Mouse (Mus musculus) myocyte (in vitro differentiated cells): ENCODE measurements around the gene Pllp. TPM values are rescaled to one million over a fixed set of nuclear protein-coding genes. Genes with fewer than 3 reads are reported as not detected.

Source experiments
- H3K27me3 ChIP-seq: one replicate; pipeline ENCODE4 v1.6.1; 2011; ENCODE audit not compliant: control insufficient read depth, insufficient read depth, insufficient read length
- H3K36me3 ChIP-seq: one replicate; pipeline ENCODE4 v1.6.1; 2011; ENCODE audit not compliant: control insufficient read depth, insufficient read depth
- H3K4me2 ChIP-seq: one replicate; pipeline ENCODE4 v1.6.1; 2011; ENCODE audit warnings: low read depth, control low read depth
- H3K4me3 ChIP-seq: one replicate; pipeline ENCODE4 v1.5.1; 2011; ENCODE audit warnings: mild to moderate bottlenecking, control low read depth, moderate library complexity
- H3K79me2 ChIP-seq: one replicate; pipeline ENCODE4 v1.6.1; 2011; ENCODE audit not compliant: control insufficient read depth, insufficient read depth
- H3ac ChIP-seq: one replicate; pipeline ENCODE4 v1.6.1; 2011; ENCODE audit not compliant: control insufficient read depth, insufficient read length
- CEBPB ChIP-seq: IDR thresholded peaks from 2 replicates; pipeline ENCODE4 v1.6.1; 2011; ENCODE audit warnings: mild to moderate bottlenecking, moderate library complexity; ENCODE audit not compliant: poor library complexity, insufficient read depth, severe bottlenecking
- E2F4 ChIP-seq: IDR thresholded peaks from one replicate; pipeline ENCODE4 v1.6.1; 2011; ENCODE audit warnings: mild to moderate bottlenecking, control low read depth, moderate library complexity; ENCODE audit not compliant: insufficient read depth
- MAX ChIP-seq: IDR thresholded peaks from one replicate; pipeline ENCODE4 v1.6.1; 2011; ENCODE audit warnings: low read depth, mild to moderate bottlenecking, control low read depth
- MYOD1 ChIP-seq, 3 experiments: IDR thresholded peaks; one replicate each; pipeline ENCODE4 v1.6.1; 2011; ENCODE audit warnings: control low read depth in 2 of 3, low read depth in 2 of 3, mild to moderate bottlenecking in 2 of 3, moderate library complexity in 1 of 3; ENCODE audit not compliant: insufficient read length in 2 of 3, control insufficient read depth in 1 of 3
- MYOG ChIP-seq, 3 experiments: IDR thresholded peaks; one replicate each; pipeline ENCODE4 v1.6.1; 2011; ENCODE audit warnings: control low read depth in 2 of 3, low read depth in 2 of 3, mild to moderate bottlenecking in 2 of 3; ENCODE audit not compliant: insufficient read length in 2 of 3, control insufficient read depth in 1 of 3, insufficient read depth in 1 of 3
- POLR2A ChIP-seq: IDR thresholded peaks from one replicate; pipeline ENCODE4 v1.6.1; 2011; ENCODE audit warnings: low read depth, mild to moderate bottlenecking, control low read depth, moderate library complexity; ENCODE audit not compliant: insufficient read length
- POLR2AphosphoS2 ChIP-seq: IDR thresholded peaks from one replicate; pipeline ENCODE4 v1.6.1; 2011; ENCODE audit warnings: low read depth, control low read depth; ENCODE audit not compliant: insufficient read length
- REST ChIP-seq: IDR thresholded peaks from one replicate; pipeline ENCODE4 v1.6.1; 2011; ENCODE audit warnings: mild to moderate bottlenecking, control low read depth, moderate library complexity; ENCODE audit not compliant: insufficient read depth, insufficient read length
- SRF ChIP-seq: IDR thresholded peaks from one replicate; pipeline ENCODE4 v1.6.1; 2011; ENCODE audit warnings: low read depth; ENCODE audit not compliant: control insufficient read depth, insufficient read length
- TCF12 ChIP-seq: IDR thresholded peaks from one replicate; pipeline ENCODE4 v1.6.1; 2011; ENCODE audit warnings: mild to moderate bottlenecking, control low read depth; ENCODE audit not compliant: poor library complexity, insufficient read depth, severe bottlenecking
- TCF3 ChIP-seq: IDR thresholded peaks from one replicate; pipeline ENCODE4 v1.6.1; 2011; ENCODE audit warnings: low read depth, control low read depth; ENCODE audit not compliant: insufficient read length
- USF1 ChIP-seq: IDR thresholded peaks from one replicate; pipeline ENCODE4 v1.6.1; 2011; ENCODE audit warnings: low read depth, mild to moderate bottlenecking, control low read depth, moderate library complexity
- polyA plus RNA-seq: library from polyadenylated mRNA; unstranded; fragments of >200 nt; fragmentation: generic; extraction: Trizol; gene quantifications from one replicate; pipeline ENCODE4 v1.2.1, GENCODE M21; 2012; ENCODE audit warnings: missing spikeins

Pllp gene
- polyA plus RNA-seq, 1 experiment = 0.02 TPM

DNA sequence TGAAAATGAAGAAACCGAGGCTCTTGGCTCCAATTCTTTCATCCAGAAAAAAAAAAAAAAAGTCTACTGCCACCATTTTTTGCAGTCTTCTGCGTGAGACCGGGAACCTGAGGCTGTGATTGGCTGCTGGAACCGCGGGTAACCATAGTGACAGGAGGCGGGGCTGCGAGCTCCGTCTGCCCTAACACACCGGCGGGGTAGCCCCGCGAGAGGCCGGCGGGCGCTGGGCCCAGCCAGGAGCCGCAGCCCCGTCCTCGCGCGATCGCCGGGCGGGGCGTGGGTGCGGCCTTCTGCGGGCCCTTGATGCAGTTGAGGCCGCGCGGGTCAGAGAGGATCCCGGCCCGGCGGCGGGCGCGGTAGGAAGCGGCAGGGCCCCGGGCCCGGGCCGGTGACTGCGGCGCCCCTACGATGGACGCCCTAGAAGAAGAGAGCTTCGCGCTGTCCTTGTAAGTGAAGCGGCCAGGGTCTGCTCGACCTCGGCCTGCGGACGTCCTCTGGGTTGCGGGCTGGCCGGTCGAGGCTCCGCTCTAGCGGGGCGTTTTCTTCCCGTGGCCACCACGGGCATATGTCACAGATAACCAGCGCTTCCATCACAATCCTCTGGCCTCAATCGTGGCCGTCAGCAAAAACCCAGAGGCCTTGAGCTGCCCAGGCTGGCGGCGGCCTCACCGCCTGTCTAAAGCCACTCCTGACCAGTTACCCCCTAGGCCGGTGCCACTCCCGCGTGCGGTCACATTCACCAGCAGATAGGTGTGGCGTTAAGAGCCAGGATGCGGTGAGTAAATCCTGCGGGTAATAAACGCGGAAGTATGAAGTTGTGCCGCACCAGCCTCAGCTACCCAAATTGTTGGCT lies 29.4 kb downstream of the Pllp start, which contains the start of gene Arl2bp:
TSS of gene Arl2bp (plus strand) at position 145 of the 853 bp plus-strand sequence.
- Histone ChIP-seq H3K27me3 (no peaks in the 10 kb centered on the region), H3ac (peak within 1 kb of the TSS; percentile 92), H3K4me3 (peak within 1 kb of the TSS; percentile 73), H3K4me2 (peak within 1 kb of the TSS; percentile 94), H3K79me2 (peaks cover 18% of the 10 kb centered on the region), H3K36me3 (peaks cover 13% of the 10 kb centered on the region)
- TF ChIP-seq REST (no peak), MAX (no peak), POLR2AphosphoS2 (peak; percentile 77), E2F4 (no peak), SRF (no peak), CEBPB (no peak), POLR2A (peak; percentile 84), MYOD1 (IDR thresholded peaks at IDR 0.05; ENCODE audit: control insufficient read depth in 1 of 3, insufficient read length in 2 of 3, low read depth in 2 of 3) (peak in 1 of 3 experiments; percentile 10), USF1 (no peak), MYOG (IDR thresholded peaks at IDR 0.05; ENCODE audit: control insufficient read depth in 1 of 3, insufficient read depth in 1 of 3, insufficient read length in 2 of 3, low read depth in 2 of 3) (no peak)

DNA sequence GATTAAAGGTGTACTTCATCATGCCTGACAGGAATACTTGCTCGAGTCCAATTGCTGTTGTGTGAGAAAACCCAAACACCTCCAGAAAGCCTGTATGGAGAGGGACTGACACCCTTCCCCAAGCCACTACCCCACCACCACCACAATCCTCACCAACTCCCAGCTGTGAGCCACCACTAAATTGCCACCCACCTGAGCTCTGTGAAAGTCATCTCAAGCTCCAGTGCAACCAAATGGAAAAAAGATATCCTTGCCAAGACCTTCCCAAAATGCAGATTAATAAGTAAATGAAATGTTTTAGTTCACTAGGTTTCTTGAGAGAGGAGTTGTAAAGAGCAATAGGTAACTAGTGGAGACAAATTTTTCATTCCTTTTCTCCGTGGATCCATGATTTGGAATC lies 31.4 kb downstream of the Pllp start:
- H3K79me2 ChIP-seq = peaks cover 18% of the 10 kb centered on the region
- no peaks in the 10 kb centered on the region for H3K27me3 ChIP-seq
- TF ChIP-seq TCF12 = no peak
- TF ChIP-seq POLR2A = no peak
- TF ChIP-seq MYOD1 (IDR thresholded peaks at IDR 0.05; ENCODE audit: control insufficient read depth in 1 of 3, insufficient read length in 2 of 3, low read depth in 2 of 3) = no peak
- TF ChIP-seq TCF3 = no peak
- TF ChIP-seq REST = no peak
- no peak for TF ChIP-seq CEBPB
- no peak for TF ChIP-seq MAX
- no peak for TF ChIP-seq MYOG (IDR thresholded peaks at IDR 0.05; ENCODE audit: control insufficient read depth in 1 of 3, insufficient read depth in 1 of 3, insufficient read length in 2 of 3, low read depth in 2 of 3)
- no peak for TF ChIP-seq USF1
- no peak for TF ChIP-seq E2F4
- no peak for TF ChIP-seq SRF
- no peak for TF ChIP-seq POLR2AphosphoS2
- H3K4me2 ChIP-seq = no peak overlapping the region
- no peak overlapping the region for H3ac ChIP-seq
- peaks cover 17% of the 10 kb centered on the region for H3K36me3 ChIP-seq
- H3K4me3 ChIP-seq = no peak overlapping the region

DNA sequence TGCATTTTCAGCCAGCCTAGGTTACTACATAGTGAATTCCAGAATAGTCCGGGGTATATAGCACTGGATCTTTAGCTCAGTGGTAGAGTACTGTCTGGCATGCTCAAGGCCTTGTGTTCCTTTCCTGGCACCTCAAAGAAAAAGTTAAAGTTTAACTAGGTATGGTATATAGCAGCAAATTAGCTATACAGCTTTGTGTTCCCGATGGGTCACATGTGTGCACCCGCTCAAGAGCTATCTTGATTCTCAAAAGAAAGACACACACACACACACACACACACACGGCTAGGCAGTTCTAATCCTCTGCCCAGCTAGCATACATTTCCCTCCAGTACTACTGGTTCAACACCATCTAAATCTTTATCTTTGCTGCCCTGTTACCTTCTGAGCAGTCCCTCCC lies 35.7 kb downstream of the Pllp start:
- H3K4me3 ChIP-seq = no peak overlapping the region
- no peaks in the 10 kb centered on the region for H3K79me2 ChIP-seq
- TF ChIP-seq REST (no peak), TCF3 (no peak), TCF12 (no peak), CEBPB (no peak), MAX (no peak), SRF (no peak), MYOG (IDR thresholded peaks at IDR 0.05; ENCODE audit: control insufficient read depth in 1 of 3, insufficient read depth in 1 of 3, insufficient read length in 2 of 3, low read depth in 2 of 3) (no peak), USF1 (no peak), POLR2A (no peak), POLR2AphosphoS2 (no peak), MYOD1 (IDR thresholded peaks at IDR 0.05; ENCODE audit: control insufficient read depth in 1 of 3, insufficient read length in 2 of 3, low read depth in 2 of 3) (no peak), E2F4 (no peak)
- H3K4me2 ChIP-seq = no peak overlapping the region
- peaks cover 11% of the 10 kb centered on the region for H3K36me3 ChIP-seq
- no peaks in the 10 kb centered on the region for H3K27me3 ChIP-seq
- H3ac ChIP-seq = no peak overlapping the region

DNA sequence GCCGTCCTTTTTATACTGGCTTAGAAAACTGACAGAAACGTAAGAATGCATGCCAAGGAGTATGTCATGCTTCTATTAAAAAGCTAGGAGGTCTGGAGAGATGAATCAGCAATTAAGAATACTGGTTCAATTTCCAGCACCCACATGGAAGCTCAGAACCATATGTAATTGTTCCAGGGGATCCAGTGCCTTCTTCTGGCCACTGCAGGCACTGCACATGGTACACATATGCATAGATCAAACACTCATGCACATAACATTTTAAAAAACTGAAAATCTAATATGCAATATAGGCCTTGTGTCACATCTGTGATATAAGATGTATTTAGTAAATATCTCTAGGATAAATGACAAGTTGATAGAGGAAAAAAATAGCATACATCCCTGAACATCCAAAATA lies 38.0 kb downstream of the Pllp start:
- Histone ChIP-seq H3K4me3 (no peak overlapping the region), H3ac (no peak overlapping the region), H3K27me3 (no peaks in the 10 kb centered on the region), H3K79me2 (no peaks in the 10 kb centered on the region), H3K36me3 (peaks cover 21% of the 10 kb centered on the region), H3K4me2 (no peak overlapping the region)
- no peak for TF ChIP-seq USF1
- no peak for TF ChIP-seq E2F4
